Mouse (Mus musculus) brain, embryonic 14.5 days (tissue): ENCODE measurements around the gene Gm45208.

Source experiments
- CTCF ChIP-seq: fragments of 200-500 bp; IDR thresholded peaks from 2 replicates; pipeline ENCODE4 v1.5.1; 2012; ENCODE audit warnings: inconsistent platforms, mild to moderate bottlenecking, moderate library complexity, borderline replicate concordance; ENCODE audit not compliant: insufficient read depth, insufficient read length; ENCODE audit errors: extremely low read depth
- POLR2A ChIP-seq: fragments of 200-500 bp; IDR thresholded peaks from 2 replicates; pipeline ENCODE4 v1.6.1; 2012; ENCODE audit warnings: mild to moderate bottlenecking, inconsistent platforms, borderline replicate concordance; ENCODE audit not compliant: poor library complexity, insufficient read depth, insufficient read length, severe bottlenecking; ENCODE audit errors: extremely low read depth

DNA sequence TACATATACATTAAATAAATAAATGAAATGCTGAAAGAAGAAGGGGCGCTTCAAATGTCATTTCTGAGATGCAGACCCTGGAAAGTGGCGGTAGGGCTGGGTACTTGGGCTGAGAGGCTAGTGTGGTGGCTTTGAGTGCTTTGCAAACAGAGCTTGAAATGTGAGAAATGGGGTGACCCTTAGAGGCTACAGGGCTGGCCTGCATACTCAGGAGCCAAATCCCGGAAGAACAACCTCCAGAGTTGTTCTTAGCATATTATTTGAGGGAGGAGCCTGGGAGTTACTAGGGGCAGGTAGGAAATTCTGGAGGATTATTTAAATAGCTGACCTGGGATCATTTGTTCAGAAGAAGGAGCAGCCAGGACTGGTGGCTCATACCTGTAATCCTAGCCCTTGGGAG, 31.6 kb upstream of the Gm45208 start:
- TF ChIP-seq CTCF (no peak), POLR2A (no peak)
